Mouse (Mus musculus) forebrain, embryonic 11.5 days (tissue): ENCODE results near the gene Cnbp. TPM values are rescaled to one million over a fixed set of nuclear protein-coding genes. Genes with fewer than 3 reads are reported as not detected.

Source experiments
- ATAC-seq: fragments of 200-750 bp; cut with Nextera tagmentation; replicated peaks from 2 replicates; pipeline ENCODE4 v1.8.0; 2017; ENCODE audit warnings: moderate TSS enrichment; ENCODE audit not compliant: low FRiP score
- DNase-seq: peaks from one replicate; pipeline ENCODE4 v3.0.0-alpha.2; 2017; ENCODE audit warnings: low spot score
- H3K27ac ChIP-seq: fragments of 300-500 bp; sonication (generic); 2 replicates; pipeline ENCODE4 v1.5.1; 2014; ENCODE audit warnings: low read depth, low read length
- H3K27me3 ChIP-seq: fragments of 300-500 bp; sonication (generic); 2 replicates; pipeline ENCODE4 v1.6.1; 2014; ENCODE audit warnings: mild to moderate bottlenecking, low read length, mixed read lengths; ENCODE audit not compliant: control insufficient read depth, insufficient read depth
- H3K36me3 ChIP-seq: fragments of 300-500 bp; sonication (generic); 2 replicates; pipeline ENCODE4 v1.6.1; 2014; ENCODE audit warnings: mild to moderate bottlenecking, low read length, moderate library complexity, mixed read lengths; ENCODE audit not compliant: control insufficient read depth, insufficient read depth
- H3K4me1 ChIP-seq: fragments of 300-500 bp; sonication (generic); replicated peaks from 2 replicates; pipeline ENCODE4 v1.6.1; 2014; ENCODE audit warnings: low read length, mixed read lengths; ENCODE audit not compliant: control insufficient read depth, insufficient read depth
- H3K4me2 ChIP-seq: fragments of 300-500 bp; sonication (generic); 2 replicates; pipeline ENCODE4 v1.6.1; 2014; ENCODE audit warnings: low read depth, mild to moderate bottlenecking, low read length, moderate library complexity, mixed read lengths; ENCODE audit not compliant: severe bottlenecking
- H3K4me3 ChIP-seq: fragments of 300-500 bp; sonication (generic); 2 replicates; pipeline ENCODE4 v1.5.1; 2014; ENCODE audit warnings: low read depth, low read length
- H3K9ac ChIP-seq: fragments of 300-500 bp; sonication (generic); 2 replicates; pipeline ENCODE4 v1.6.1; 2014; ENCODE audit warnings: low read length
- H3K9me3 ChIP-seq: fragments of 300-500 bp; sonication (generic); 2 replicates; pipeline ENCODE4 v1.6.1; 2016; ENCODE audit warnings: low read length, mixed read lengths; ENCODE audit not compliant: control insufficient read depth
- WGBS: fragments of 180-500 bp; shearing (Covaris S2); extraction: QIAGEN DNeasy Blood & Tissue Kit; methylation state at CpG from one replicate; pipeline ENCODE4 v1.1.7; 2014; 5-methylcytosine and 5-hydroxymethylcytosine counted together
- polyA plus RNA-seq: library from polyadenylated mRNA; unstranded; fragments of >200 nt; fragmentation: Nextera tagmentation; extraction: Ambion mirVana; gene quantifications from 2 replicates; pipeline ENCODE4 v1.2.1, GENCODE M21; 2014

Cnbp gene
- 1,299 and 1,307 TPM in 2 replicates for polyA plus RNA-seq

- Histone ChIP-seq H3K4me2 (peak within 1 kb of the TSS; percentile 90), H3K27ac (peak within 1 kb of the TSS; percentile 81), H3K9me3 (no peaks in the 10 kb centered on the region), H3K4me1 (peaks cover 8% of the 10 kb centered on the region), H3K27me3 (no peaks in the 10 kb centered on the region; the same call in 1 of the 2 replicates), H3K4me3 (peak within 1 kb of the TSS; percentile 100), H3K36me3 (no peaks in the 10 kb centered on the region), H3K9ac (peak within 1 kb of the TSS; percentile 100)
- ATAC-seq (peak; percentile 97), DNase-seq (peak; percentile 99)
- WGBS = under 1% methylated on average over 55 of the region's 55 CpGs
Measured at GRCm38 (mm10) chr6:87850900-87851614, at the start of gene Cnbp. Gene Cnbp (minus strand): TSS chr6:87851106.

- DNase-seq (no peak), ATAC-seq (no peak)
- no peaks in the 10 kb centered on the region for H3K4me1 ChIP-seq
- no peak overlapping the region for H3K4me2 ChIP-seq
- H3K4me3 ChIP-seq = no peak overlapping the region
- H3K27me3 ChIP-seq = no peaks in the 10 kb centered on the region
- H3K9ac ChIP-seq = no peak overlapping the region
- H3K9me3 ChIP-seq = no peaks in the 10 kb centered on the region
- H3K36me3 ChIP-seq = peaks cover 7% of the 10 kb centered on the region; the same call in 1 of the 2 replicates
- WGBS = 94% methylated on average over 10 of the region's 10 CpGs
- H3K27ac ChIP-seq = no peak overlapping the region
Measured at GRCm38 (mm10) chr6:87898028-87898427, 47.1 kb upstream of the Cnbp start.

- no peaks in the 10 kb centered on the region for H3K9me3 ChIP-seq
- H3K27ac ChIP-seq = no peak overlapping the region
- H3K36me3 ChIP-seq = peaks cover 8% of the 10 kb centered on the region; the same call in 1 of the 2 replicates
- no peaks in the 10 kb centered on the region for H3K27me3 ChIP-seq
- H3K9ac ChIP-seq = no peak overlapping the region
- 91% methylated on average over 7 of the region's 7 CpGs for WGBS
- DNase-seq (no peak), ATAC-seq (no peak)
- H3K4me2 ChIP-seq = no peak overlapping the region
- no peak overlapping the region for H3K4me3 ChIP-seq
- no peaks in the 10 kb centered on the region for H3K4me1 ChIP-seq
Measured at GRCm38 (mm10) chr6:87893931-87894330, 43.0 kb upstream of the Cnbp start.

- Histone ChIP-seq H3K9ac (peak within 1 kb of the TSS; percentile 92), H3K4me1 (peaks cover 6% of the 10 kb centered on the region), H3K27me3 (no peaks in the 10 kb centered on the region), H3K27ac (no peak within 1 kb of the TSS), H3K36me3 (peaks cover 5% of the 10 kb centered on the region; the same call in 1 of the 2 replicates), H3K9me3 (no peaks in the 10 kb centered on the region), H3K4me3 (peak within 1 kb of the TSS; percentile 80), H3K4me2 (peak within 1 kb of the TSS; percentile 80)
- ATAC-seq = peak; percentile 97
- WGBS = under 1% methylated on average over 31 of the region's 31 CpGs
- DNase-seq = peak; percentile 100
Measured at GRCm38 (mm10) chr6:87887594-87888233, 36.8 kb upstream of the Cnbp start, which contains the start of gene Copg1. Gene Copg1 (plus strand): TSS chr6:87887814.

DNA sequence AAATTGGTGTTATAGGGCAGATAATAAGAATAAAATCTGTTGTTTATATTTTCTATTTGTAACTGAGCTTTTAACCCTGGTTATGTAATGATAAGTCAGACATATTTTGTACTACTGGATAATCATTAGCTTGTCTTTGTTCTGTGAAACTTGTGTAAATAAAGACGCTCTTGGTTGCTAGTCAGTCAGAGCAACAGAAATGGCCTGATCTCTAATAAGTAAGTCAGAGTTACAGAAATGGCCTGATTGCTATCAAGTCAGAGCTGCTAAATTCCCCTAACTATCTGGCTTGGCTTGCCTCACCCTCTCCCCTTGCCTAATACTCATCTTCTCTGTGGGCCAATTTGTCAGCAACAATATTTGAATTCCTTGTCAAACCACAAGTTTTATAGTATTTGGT lies 35.8 kb upstream of the Cnbp start:
- Histone ChIP-seq H3K4me1 (peaks cover 6% of the 10 kb centered on the region), H3K36me3 (peaks cover 2% of the 10 kb centered on the region; the same call in 1 of the 2 replicates), H3K4me2 (no peak overlapping the region), H3K27me3 (no peaks in the 10 kb centered on the region), H3K4me3 (no peak overlapping the region), H3K27ac (no peak overlapping the region), H3K9me3 (no peaks in the 10 kb centered on the region), H3K9ac (no peak overlapping the region)
- ATAC-seq = no peak
- no peak for DNase-seq
- WGBS = 94% methylated on average over 1 of the region's 1 CpGs

- Histone ChIP-seq H3K27ac (no peak overlapping the region), H3K9me3 (no peaks in the 10 kb centered on the region), H3K9ac (no peak overlapping the region), H3K4me2 (no peak overlapping the region), H3K27me3 (no peaks in the 10 kb centered on the region), H3K4me3 (no peak overlapping the region), H3K36me3 (no peaks in the 10 kb centered on the region), H3K4me1 (no peaks in the 10 kb centered on the region)
- ATAC-seq (no peak), DNase-seq (peak; percentile 39)
- 65% methylated on average over 4 of the region's 4 CpGs for whole genome bisulfite sequencing
Measured at GRCm38 (mm10) chr6:87882816-87883215, 31.9 kb upstream of the Cnbp start.

DNA sequence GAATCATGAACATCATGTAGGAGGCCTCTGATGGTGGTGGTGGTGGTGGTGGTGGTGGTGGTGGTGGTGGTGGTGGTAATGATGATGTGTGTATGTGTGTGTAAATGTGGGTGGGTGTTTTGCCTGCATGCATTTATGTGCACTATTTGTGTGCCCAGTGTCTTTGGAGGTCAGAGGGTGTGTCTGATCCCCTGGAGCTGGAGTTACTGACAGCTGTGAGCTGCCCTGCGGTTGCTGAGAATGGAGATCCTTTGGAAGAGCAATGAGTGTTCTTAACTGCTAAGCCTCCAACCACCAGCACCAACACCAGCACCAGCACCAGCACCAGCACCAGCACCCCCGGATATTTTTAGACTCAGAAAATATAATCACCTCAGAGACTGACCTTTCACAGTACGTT lies 31.3 kb upstream of the Cnbp start:
- WGBS = 77% methylated on average over 3 of the region's 3 CpGs
- no peak for DNase-seq
- no peaks in the 10 kb centered on the region for H3K9me3 ChIP-seq
- no peak overlapping the region for H3K4me3 ChIP-seq
- no peak for ATAC-seq
- no peaks in the 10 kb centered on the region for H3K27me3 ChIP-seq
- no peak overlapping the region for H3K4me2 ChIP-seq
- no peaks in the 10 kb centered on the region for H3K36me3 ChIP-seq
- no peak overlapping the region for H3K9ac ChIP-seq
- H3K27ac ChIP-seq = no peak overlapping the region
- no peaks in the 10 kb centered on the region for H3K4me1 ChIP-seq

- ATAC-seq = no peak
- H3K9ac ChIP-seq = no peak overlapping the region
Measured at GRCm38 (mm10) chr6:87879628-87880027, 28.7 kb upstream of the Cnbp start.

More at GRCm38 (mm10) chr6:87879628-87880027, 28.7 kb upstream of the Cnbp start:
- H3K4me1 ChIP-seq = no peaks in the 10 kb centered on the region
- WGBS = 81% methylated on average over 3 of the region's 3 CpGs
- no peak overlapping the region for H3K27ac ChIP-seq
- H3K4me2 ChIP-seq = no peak overlapping the region
- H3K9me3 ChIP-seq = no peaks in the 10 kb centered on the region
- H3K4me3 ChIP-seq = no peak overlapping the region
- DNase-seq = peak; percentile 11
- no peaks in the 10 kb centered on the region for H3K36me3 ChIP-seq
- no peaks in the 10 kb centered on the region for H3K27me3 ChIP-seq
